Mouse (Mus musculus) left cerebral cortex, postnatal 25 days (tissue): ENCODE measurements around the gene Umps. TPM values are rescaled to one million over a fixed set of nuclear protein-coding genes. Genes with fewer than 3 reads are reported as not detected.
A peak's percentile ranks its signal among the peaks of the same experiment; 100 is the strongest.

Experiments used
- DNase-seq, 2 experiments: peaks; one replicate each; pipeline ENCODE4 v3.0.0; 2022; ENCODE audit warnings: low spot score in 2 of 2, mixed read lengths in 1 of 2
- intact Hi-C: fragments of 180-260 bp; cut with DNase I; formaldehyde crosslinking; loops from one replicate; pipeline ENCODE4 v1.15.1; 2025
- total RNA-seq, 2 experiments: library from RNA; stranded (reverse); gene quantifications; 2 replicates each; pipeline ENCODE4 v1.2.3; 2021

Umps gene
- total RNA-seq, 2 experiments from 2014 or later, result 15.2 to 16.1 TPM

DNA sequence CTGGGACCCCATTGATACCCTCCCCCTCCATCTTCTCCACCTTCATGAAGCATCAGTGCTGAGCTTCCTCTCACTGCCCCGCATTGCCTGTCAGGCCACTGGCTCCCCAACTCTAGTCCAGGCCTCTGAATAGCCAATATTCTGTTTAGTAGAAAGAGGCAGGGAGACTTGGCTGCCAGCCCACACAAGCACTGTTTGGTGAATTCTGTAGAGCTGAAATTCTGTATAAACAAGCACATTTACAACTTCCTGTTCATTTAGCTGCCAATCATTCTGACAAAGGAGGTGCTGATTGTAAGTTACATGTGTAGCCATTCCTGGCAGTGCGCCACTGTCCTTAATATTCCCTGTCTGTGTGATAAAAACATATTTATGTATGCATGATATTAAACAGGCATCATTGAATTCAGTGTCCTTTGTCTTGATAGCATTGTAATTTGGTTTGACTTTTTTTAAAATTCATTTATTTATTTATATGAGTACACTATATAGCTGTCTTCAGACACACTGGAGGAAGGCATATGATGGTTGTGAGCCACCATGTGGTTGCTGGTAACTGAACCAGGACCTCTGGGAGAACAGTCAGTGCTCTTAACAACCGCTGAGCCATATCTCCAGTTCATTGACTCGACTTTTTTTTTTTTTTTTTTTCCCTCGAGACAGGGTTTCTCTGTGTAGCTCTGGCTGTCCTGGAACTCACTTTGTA is 32.0 kb downstream of the Umps start:
- intact Hi-C loops, result no loop called here
- DNase-seq, result peak; percentile 35 to 50

DNA sequence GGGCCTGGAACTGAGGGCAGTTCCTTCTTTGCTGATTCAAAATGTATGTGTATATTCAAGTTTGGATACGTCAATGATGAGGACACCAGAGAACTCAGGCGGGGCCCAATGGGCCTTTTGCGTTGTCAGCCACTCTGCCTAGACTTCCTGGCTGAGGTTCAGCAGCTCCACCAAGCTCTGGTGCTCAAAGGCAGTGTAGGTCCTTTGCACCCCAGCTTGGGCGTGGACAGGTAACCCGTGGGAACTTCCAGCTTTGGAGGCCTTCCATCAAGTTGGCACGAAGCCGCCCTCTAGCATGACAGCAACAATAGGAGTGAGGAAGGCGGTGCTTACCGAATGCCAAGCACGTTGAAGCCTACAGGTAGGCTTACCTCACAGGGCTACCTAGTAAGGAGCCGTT is 33.4 kb downstream of the Umps start:
- intact Hi-C loops, result no loop called here
- no peak for DNase-seq

DNA sequence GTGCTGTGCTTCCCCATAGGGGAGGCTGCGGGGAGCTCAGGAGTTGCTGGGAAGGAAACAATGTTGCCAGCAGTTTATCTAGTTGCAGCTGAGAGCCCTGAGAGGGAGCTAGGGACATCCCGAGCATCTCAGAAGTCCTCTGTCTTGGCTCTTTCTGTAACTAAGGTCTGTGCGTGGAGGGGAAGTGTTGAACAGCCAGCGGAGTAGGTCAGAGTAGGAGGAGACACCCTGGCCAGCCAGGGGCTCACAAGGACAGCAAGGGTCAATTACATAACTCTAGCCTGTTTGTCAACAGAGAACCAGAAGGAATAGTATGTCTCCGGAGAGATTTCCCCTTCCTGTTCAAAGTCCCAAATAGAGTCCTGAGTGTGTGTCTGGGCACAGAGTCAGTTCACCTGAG is 34.7 kb downstream of the Umps start:
- no peak for DNase-seq
- intact Hi-C loops, result no loop called here

DNA sequence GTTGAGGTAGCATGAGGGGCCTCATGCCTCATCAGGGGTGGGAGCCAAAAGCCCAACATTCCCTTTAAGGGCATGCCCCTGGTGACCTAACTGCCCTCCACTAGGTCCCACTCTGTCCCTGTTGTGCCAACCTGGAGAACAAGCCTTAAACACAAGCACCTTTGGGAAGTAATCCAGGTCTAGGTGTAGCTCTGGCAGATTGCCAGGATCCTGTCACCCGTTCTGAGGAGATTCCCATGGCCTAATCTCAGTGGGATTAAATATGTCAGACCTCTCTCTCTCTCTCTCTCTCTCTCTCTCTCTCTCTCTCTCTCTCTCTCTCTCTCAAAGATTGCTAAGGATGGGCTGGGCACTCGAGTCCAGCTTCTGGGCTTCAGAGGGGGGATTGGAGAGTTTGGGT is 35.2 kb downstream of the Umps start:
- no peak for DNase-seq
- intact Hi-C loops, result no loop called here

DNA sequence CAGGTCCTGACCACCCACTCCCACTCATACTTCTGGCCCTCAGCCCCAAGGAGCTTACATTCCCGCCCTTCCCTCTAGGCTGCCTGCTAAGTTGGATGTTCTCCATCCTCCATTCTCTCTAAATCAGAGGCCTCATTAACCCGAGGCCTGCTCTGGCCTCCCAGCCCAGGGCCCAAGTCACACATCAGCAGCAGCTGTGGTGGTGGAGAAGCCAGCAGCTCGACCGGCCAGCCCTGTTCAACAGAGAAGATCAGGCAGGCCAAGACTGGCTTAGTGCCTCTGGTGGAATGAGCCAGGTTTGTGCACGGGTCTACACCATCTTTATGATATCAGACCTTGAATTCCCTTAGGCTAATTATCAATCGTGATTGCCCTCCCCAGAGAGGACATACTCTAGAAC is 36.1 kb downstream of the Umps start:
- DNase-seq, result no peak
- intact Hi-C loops, result no loop called here

DNA sequence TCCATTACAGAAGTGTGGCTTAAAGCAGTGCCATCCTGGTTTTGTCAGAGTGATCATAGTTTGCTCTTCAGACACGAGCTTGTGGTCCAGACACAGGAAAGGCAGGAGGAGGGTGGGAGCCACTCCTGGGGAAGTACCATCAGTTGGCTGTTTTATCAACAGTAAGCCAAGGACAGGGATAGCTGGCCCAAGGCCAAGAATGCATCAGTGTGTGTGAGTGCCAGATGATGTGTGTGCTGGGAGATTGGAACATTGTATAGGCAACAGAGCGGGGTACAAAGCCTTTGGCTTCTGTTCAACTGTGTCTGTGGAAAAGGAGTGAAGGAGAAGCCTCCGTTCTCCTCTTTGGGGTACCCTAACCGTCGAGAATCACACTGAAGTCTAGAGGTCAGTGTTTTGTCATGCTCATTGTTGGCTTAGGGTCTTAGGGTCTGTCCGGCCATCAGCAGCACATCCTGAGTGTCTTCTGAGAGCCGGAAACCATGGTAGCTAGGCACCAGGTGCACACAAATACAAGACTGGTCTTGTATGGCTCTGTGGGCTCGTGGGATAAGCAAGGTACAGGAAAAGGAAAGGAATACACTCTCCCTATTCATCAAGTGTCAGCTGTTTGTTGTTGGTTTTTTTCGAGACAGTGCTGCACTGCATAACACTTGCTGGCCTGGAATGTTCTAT is 37.9 kb downstream of the Umps start:
- intact Hi-C loops, result no loop called here
- no peak for DNase-seq

DNA sequence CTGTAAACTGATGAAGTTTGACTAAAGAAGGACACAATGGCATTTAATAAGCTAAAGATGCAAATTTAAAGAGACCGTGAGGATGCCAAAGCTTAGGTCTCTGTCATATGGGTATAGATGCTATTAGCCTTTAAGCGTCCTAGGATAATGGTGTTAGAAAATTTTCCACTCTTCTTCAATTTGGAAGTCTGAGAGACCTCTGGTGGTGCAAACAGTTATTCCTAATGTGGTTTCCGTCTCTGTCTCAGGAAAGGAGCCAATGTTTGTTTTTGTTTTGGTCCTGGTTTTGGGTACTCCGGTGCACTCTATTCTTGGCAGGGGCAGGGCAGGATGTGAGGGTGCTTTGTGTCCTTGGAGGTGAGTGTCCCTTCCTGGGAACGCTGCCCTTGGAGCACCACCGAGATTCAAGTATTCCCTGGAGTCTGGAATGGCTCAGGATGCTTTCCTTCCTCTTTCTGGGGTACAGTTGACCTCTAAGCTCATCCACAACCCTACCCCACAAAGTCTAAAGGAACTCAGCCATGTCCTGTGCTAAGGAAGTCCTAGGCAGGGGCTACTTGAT is 39.5 kb downstream of the Umps start:
- intact Hi-C loops, result no loop called here
- DNase-seq, result no peak

DNA sequence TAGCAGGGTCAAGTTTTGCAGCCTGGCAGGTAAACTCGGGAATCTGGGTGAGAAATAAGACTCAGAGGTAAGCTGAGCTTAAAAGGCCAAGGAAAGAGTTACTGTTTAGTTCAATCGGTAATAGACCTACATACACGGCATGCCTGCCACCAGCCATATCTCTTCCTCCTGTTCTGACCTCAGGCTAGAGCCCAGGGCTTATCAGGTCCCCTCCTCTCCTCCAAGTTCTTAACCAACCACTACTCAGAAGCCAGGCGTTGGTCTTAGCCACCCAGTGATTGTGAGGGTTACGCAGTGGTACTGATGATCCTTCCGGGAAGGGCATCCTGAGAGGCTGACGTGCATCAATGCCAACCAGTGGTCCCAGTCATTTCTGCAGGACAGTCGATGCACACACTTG is 43.1 kb downstream of the Umps start:
- DNase-seq, result no peak
- intact Hi-C loops, result no loop called here

DNA sequence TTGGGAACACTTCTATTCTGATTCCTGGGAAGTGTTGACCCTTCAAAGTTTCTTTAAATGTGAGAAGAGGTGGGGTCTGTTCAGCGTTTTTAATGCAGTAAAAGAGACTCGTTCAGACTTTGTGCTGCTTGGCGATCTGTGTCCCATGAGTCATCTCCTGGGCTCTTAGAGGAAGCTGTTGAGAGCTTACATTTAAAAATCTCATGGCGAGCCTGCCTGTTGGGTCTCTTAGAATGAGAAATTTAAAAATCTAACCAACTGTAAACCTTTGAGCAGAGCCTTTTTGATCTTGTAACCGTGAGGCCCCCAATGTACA is 43.9 kb downstream of the Umps start:
- intact Hi-C loops, result no loop called here
- DNase-seq, result no peak

DNA sequence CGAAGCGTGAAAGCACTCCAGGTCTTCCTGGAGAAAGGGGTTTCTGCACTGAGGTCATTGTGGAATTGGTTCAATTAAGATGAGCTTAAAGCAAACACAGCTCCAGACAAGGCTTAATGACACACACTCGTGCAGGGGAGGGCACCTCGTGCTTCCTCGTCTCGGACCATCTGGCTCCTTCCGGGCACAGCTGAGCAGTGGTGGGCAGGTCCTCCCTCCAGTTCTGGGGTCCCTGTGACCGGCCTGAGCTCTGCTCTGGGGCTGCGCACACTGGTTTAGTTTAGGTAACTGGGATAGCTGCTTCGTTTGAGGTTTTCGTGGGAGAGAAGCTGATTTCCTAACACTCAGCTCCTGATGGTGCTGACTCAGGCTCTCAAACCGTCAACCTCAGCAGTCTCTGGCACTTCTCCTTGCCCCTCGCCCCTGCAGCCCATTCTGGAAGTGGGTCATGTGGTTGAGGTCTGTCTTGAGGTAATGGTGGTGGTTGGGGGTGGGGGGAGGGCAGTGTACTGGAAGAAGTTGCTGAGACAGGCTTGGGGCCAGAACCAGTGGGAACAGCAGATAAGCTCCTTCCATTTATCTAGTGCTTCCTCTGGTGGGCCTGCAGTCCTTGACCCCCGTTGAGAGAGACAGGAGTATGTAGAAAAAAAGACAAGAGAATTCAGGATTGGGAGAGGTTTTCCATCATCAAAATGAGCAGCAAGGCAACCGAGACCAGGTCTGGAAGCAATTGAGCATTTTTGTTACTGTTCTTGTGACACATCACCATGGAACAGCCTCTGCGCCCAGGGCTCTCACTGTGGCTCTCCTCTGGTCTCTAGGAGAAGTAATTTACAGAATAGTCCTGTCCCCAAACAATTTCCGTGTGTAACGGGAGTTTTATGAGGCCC is 44.5 kb downstream of the Umps start:
- intact Hi-C loops, result no loop called here
- peak; percentile 32 to 61 for DNase-seq

DNA sequence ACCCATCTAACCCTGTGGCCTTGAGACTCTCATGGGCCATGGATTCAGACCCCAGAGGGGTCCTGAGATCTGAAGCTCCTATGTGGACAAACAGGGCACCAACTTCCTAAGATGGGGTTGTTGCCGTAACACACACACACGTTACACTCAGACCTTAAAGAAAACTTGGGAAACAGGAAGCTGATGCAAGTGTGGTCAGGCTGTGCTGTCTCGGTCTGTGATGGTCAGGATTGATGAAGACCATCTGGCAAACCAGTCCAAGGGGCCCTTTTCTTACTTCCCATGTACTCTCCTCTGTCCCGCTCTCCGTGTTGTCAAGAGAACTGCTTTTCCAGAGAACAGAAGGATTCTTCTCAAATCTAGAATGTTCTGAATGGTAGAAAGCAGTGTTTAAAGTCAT is 45.3 kb downstream of the Umps start:
- intact Hi-C loops, result no loop called here
- DNase-seq, result no peak

DNA sequence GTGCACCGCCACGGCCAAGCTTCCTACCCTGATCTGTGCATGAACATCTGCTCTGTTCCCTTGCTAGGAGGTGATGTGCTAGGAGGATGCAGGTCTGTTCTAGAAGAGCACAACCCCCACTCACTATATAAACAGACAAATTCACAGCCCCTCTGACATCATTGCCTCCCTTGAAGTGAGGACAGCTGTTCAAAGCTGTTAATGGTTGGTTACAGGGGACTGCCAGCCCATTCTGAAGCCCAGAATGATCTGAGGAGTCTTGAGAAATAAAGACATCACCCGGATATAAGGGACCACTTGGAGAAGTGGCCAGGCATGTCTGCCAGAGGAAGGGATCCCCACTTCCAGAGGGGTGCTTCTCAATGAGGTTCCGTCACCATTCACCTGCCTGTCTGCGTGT is 48.9 kb downstream of the Umps start:
- no peak for DNase-seq
- intact Hi-C loops, result no loop called here

DNA sequence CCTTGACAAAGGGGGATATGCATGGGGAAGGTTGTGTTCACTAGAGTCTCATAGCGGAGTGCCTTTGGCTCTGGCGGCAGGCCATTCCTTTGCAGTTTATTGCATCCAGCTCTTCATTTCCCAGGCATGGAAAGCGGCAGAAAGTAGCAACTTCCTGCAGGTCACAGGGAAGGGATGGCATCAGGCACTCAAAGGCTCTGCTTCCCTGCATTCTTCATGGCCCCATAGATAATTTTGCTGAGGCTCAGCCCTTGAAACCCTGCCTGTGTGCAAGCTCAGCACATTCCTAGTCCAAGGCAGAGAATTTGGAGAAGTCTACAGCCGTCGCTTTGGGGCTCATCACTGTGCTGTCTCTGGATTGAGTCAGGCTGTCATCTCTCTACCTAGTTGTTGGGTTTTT is 49.4 kb downstream of the Umps start:
- intact Hi-C loops, result no loop called here
- DNase-seq, result no peak

DNA sequence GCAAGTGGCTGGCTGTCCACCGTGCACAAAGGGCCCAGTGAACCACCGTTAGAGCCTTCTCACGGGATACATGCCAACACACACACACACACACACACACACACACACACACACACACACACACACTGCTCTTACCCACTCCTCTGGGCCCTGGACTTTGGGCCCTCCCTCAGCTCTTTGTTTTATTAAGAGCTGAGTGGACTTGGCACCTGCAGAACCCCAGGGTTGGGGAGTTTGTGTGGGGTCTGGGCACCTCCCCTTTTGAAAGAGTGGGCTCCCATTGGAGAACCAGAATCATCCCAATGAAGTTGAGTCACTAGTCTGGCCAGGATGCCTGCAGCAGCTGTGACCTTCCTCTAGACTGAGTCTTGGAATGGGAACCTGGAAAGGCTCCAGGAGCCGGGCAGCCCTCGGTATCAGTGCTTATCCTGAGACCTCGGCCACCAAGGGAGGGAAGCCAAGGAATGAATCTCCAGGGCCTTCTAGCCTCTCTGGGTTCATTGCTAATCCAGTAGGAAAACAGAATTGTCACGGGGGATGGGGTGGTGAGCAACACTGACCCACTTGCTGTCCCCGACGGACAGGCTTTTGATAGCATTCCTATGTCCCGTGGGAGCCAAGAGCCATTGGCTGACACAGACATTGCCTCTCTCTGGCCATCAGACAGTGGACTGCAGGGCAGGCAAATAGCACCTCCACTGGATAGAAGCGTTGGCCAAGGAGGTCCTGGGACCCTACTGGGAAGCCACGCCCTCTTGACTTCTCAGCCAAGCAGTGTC is 50.2 kb downstream of the Umps start:
- intact Hi-C loops, result no loop called here
- no peak for DNase-seq

DNA sequence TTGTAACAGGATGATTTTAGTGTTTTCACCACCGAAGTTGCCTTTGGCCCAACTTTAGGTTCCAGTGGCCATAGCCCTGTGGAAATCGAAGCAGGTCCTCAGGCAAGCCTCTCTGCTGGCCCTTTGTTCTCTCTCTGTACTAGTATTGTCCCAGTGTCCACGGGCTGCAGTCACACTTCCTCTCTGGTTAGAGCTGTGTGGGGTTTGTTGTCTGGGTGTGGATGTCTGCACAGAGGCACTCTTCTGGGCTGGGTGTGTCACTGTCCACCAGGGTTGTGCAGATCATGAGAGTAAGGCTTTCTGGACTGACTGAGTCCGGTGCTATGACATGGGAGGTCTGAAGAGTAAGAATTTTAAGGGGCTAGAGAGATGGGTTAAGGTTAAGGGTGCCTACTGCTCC is 51.8 kb downstream of the Umps start:
- intact Hi-C loops, result no loop called here
- no peak for DNase-seq

DNA sequence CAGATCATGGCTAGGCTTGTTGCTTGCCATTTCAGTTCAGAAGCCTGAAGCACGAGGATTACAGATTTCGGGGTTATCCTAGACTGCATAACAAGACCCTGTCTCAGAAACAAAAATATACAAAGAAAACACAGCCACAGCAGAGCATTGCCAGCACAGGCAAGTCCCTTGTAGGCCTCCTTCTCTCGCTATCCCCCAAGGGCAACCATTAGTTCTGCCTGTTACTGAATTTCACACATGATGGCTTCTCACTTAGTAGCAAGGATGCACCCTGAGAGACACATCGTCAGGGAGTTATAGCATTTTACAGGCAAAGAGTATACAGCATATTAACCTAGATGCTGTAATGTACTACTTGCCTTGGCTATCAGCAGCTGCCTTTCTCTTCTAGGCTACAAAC is 58.6 kb downstream of the Umps start:
- intact Hi-C loops, result no loop called here
- no peak for DNase-seq
